Mouse (Mus musculus) thymus, postnatal 10 days (tissue): Measurements from ENCODE around the gene Fam126b.
"Not testable (repeated sequence)": the region's sequence is repeated elsewhere in the genome, so short reads cannot be mapped to it uniquely, and the experiment has no call there.

Source experiments
- DNase-seq, 2 experiments: peaks; one replicate each; pipeline ENCODE4 v3.0.0; 2021; ENCODE audit warnings: low spot score in 2 of 2

Gene Fam126b

DNA sequence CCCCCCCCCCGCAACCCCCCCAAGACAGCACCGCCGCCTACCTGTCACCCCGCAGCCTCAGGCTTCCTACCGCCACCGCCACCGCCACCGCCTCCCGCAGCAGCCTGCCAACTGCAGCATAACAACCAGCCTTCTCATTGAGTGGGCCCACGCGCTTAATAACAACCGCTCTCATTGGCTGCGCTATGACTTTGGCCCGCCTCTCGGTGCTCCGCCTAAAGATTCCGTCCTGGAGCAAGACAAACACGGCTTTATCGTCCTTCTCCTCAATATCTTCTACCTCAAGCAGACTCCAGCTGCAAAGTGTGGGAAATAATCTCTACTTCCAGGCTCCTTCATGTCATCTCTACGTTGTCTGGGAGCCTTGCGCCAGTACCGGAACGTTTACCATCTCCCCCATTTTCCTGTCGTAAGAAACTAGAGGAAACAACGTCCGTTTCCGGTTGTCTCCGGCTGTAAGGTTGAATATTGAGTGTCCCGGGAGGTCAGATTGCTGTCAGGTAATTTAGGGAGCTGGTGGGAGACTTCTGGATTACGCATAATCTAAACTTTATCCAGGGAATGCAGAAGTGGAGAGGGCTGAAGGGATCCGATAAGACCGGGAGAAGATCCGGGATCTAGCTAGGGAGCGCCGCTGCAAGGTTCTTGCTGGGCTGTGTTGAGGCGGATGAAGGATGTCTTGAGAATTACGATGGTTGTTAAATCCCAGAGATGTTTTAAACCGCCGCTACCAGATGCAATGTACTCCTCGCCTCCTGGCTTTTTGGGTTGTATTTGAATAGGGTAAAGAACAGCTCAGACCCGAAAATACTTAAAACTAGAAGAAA, at the start of gene Fam126b, which contains the start of gene Ndufb3:
TSS of gene Fam126b (minus strand) at position 153 of the 827 bp plus-strand sequence.
TSS of gene Ndufb3 (plus strand) at position 214 of the 827 bp plus-strand sequence.
- peak; percentile 82 to 83 for DNase-seq

DNA sequence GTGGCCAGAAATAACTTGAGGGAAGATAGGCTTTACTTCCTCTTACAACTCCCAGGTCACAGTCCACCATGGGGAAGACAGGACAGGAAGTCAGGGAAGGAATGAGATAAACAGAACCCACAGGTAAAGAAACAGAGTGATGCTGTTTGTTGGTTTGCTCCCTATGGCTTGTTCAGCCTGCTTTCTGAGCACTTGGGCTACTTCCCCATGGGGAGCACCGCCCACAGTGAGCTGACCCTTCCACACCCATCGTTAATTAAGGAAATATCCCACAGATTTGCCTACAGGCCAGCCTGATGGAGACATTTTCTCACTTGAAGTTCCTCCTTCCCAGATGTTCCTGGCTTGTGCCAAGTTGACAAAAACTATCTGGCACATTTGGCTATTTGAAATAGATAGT, 42.7 kb upstream of the Fam126b start:
- DNase-seq = not testable (repeated sequence)

DNA sequence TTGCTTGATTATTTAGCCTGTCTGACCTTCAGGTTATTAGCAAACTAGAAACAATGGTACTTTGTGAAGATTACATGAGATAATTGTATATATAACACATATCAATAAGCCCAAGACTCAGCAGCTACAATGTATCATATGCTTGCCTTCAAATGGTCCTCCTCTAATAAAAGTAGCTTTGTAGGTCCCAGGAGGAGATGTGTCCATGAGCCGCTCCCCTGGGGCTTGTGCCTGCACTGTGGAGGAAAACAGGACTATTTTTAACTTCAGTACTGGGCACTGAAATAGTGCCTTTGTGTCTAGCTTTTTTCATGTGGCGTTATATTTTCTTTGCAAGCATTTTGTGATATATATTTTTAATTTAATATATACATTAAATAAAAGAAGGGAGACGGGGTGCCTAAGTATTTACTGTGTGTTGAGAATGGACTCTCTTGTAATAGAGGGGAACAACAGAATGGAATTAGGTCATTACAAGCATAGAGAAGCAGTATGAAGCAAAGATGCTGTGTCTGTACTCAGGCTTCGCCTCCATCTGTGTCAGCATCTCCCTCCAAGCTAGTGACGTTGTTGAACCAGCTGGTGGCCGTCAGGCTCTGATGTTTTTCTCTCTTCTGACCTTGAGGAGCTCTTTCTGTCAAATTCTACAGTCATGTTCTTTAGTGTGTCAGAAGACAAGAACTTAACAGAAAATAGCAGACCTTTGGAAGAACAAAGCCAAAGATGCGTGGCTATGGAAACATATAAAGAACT, 36.0 kb upstream of the Fam126b start:
- no peak for DNase-seq

DNA sequence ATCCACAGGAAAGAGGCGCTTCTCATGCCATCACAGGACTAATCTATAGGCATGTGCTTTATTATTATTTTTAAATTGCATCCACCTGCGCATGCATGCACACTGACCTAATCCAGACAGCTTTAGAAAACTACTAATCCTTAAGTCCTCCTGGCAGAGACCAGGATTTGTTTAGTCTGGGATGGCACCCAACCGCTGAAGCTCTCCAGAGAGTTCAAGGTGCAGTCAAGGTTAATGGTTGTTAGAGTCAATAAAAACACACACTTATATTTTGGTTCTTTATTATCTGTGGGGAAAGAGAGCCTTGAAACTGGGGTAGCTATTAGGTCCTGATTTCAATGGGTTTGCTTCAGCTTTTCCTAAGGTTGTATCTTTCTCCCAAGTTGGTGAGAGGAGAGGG, 35.1 kb upstream of the Fam126b start:
- no peak for DNase-seq

DNA sequence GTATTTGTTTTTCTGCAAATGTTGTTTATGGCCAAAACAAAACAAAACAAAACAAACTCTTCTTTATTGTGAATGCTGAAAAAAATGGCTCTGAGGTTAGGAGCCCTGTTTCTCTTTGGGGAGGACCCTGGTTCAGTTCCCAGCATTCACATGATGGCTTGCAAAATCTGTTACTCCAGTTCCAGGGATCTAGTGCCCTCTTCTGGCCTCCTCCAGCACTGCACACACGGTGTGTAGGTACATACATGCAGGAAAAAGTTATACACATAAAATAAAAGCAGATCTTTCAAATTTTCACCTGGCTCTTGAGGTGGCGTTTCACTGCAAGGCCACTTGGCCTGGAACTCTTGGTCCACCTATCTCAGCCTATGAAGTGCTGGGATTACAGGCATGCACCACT, 32.6 kb upstream of the Fam126b start:
- DNase-seq = no peak

DNA sequence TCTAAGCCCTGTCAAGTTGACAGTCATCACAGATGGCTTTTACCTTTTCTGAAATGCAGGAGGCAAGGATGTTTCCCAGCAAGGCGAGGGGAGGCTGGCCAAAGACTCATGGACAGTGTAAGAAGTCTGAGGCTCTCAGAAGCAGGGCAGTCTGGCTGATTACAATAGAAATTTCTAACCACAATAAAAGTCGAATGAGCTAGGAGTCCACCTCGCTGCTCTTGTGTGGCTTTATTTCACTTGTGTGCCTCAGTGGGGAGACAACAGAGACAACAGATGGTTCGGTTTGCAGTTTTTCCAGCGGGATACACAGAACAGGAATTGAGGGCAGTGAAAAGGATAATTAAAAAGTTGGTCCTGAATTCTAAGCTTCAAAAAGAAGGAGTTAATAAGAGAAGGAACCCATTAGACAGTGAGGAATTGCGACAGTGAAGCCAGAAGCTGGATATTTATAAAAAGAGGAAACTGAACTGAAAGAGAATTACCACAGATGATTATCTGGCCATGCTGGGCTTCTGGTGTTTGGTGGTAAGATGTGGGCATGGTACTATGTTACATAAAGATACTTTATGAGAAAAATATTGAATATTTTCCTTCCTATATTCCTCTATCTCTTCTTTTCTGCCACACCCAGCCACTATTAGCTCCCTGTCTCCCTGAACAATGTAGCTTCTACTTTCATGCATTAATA, 32.0 kb upstream of the Fam126b start:
- no peak for DNase-seq

DNA sequence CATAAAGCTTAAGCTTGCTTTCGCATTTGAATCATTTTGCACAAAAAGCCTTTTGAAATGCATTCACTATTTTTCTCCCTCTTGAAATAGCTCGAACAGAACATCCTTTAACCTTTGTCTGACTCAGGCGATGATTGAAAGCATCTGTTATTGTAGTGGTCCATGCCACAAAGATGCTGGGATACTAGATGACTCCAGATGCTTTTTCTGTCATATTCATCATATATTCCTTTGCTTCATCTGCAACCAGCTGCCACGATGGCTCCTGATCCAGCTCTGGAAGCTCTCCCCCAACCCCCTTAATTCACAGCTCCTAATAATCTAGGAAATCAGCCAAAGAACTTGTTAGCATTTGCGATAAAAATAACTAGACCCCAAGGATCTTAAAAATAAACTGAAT, 31.0 kb upstream of the Fam126b start:
- DNase-seq = no peak

DNA sequence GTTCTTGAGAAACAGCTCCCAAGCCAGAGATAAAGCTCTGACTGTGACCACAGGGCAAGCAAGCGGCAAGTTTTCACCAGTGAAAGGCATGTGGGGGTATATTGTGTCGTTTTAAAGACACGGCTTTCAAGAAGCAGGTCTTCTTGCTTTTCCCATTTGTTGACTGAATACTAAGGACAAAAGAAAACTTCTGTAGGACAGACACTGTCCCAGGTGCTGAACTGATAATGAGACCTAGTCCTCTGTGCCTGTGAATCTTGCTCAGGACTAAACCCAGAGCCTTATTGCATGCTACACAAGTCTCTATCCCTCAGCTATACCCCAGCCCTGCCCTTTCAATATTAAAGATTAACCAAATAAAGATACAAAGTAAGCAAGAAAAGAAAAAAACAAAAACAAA, 30.1 kb upstream of the Fam126b start:
- DNase-seq = no peak

DNA sequence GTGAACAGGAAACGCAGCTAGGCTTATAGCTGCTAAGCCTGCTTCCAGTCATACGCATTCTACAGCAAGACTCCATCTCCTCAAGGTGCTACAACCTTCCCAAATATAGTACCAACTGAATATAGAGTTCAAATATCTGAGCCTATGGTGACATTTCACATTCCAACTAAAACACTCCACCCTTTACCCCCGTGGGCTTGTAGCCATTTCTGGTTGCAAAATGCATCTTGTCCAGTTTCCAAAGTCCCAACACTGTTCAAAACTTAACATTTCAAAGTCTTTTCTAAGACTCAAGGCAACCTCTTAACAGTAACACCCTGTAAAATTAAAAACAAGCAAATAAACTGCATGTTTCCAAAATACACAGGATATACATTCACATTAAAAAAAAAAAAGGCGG, 29.0 kb upstream of the Fam126b start:
- no peak for DNase-seq

DNA sequence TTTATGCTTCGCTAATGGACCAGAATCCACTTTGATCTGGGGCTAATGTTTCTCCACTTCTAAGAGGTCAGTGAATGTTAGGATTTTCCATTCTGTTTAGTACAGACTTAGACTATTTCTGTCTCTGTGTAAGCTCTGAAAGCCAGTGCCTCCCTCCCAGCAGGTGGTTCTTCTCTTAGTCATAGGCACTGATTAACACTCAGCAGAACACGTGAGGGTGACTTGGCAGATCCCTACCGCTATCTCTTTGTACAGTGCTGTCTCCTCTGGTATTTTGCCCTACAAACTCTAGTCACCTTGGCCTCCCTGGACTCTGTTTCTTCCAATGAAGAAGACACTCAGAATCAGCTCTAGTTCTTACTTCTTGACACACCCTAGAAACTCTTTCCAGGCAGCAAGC, 28.3 kb upstream of the Fam126b start:
- no peak for DNase-seq

DNA sequence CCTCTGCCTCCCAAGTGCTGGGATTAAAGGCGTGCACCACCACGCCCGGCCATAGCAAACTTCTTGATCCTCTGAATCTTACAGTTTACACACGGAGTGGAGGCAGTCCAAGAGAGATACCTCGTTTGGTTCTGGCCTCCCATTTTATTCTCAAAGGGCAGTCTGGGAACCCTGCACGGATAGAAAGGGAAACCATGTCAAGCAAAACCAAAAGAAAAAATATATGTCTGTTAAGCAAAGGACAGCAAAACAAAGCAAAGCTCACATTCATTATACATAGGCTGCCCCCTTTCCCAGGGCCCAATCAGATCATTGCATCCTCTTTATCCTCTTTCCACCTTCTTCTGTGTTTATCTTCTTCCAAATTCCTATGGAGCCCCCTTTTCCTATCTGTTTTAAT, 27.7 kb upstream of the Fam126b start:
- DNase-seq = peak; percentile 32 to 51

DNA sequence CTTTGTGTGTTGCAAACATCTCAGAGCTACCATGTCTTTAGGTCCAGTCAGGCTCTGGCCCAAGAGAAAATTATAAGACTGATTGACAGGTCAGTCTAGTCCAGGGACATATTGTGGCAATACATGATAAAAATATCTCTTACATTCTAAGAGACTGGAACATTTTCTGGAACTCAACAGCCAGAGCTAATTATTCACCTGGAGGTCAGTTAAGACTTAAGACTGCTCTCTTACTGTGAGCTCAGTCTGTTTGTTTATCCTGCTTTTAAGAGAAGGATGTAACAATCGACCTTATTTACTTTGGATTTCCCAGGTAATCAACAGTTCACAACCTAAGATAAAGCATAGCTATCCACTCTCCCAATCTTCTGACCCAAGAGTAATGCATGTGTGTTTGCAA, 24.5 kb upstream of the Fam126b start:
- no peak for DNase-seq

DNA sequence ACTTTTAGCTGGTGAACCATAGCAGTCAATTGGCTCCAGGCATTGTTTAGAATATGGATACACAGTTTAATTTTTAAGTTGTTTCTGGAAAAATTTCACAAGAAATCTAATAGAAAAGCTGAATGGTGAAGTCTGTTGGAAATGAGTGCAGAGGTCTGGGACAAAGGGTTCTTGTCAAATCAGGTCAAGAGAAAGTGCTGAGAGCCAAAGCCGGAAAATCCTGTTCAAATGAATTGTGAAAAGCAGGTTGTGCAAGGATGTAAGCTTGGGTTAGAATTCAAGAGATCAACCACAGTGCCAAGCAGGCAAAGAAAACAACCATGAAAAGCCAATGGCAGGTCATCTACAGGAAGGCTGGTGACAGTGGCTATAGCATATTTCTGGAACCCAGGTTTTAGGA, 24.0 kb upstream of the Fam126b start:
- no peak for DNase-seq

DNA sequence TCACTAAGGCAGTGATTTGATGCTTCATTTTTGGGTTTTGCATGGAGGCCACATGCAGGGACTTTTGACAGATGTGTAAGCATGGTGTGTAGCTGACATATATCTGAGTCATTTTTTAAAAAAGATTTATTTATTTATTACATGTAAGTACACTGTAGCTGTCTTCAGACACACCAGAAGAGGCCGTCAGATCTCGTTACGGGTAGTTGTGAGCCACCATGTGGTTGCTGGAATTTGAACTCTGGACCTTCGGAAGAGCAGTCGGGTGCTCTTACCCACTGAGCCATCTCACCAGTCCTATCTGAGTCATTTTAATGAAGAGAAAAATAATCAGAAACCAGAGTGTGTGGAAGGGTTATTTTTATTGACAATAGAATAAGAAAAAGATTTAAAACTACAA, 23.5 kb upstream of the Fam126b start:
- DNase-seq = not testable (repeated sequence)

DNA sequence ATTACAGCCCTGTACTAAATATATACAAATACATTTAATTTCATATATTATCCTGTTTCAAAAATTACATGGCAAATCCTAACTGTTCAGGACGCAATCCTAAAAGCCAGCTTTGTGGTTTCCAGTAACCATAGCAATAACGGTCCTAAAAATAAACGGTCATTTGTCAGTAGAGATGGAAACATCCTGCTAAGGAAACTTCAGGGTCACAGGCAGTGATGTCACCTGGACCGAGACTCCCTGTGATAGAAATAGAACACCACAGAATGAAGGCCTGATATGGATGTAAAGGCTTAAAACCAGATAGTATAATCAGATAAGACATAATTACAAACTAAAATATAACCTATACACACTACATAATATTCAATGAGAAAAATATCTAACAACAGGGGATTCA, 17.6 kb upstream of the Fam126b start:
- no peak for DNase-seq

DNA sequence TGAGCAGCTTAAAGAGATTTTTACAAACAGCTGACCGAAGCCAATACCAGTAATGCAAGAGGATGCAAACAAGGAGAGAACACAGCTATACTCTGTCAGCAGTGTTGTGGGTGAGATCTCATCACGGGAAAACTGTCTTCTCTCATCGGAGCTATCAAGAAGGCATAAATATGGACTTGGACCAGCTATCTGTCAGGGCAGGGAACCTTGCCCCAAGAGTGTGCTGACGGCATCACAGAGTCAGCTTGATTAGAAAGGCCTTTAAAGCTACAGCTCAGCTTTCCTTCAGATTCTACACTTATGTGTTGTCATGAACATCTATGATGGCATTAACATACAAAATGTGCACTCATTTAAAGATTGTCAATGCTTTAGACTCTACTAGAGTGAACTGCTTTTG, 16.6 kb upstream of the Fam126b start:
- DNase-seq = no peak

DNA sequence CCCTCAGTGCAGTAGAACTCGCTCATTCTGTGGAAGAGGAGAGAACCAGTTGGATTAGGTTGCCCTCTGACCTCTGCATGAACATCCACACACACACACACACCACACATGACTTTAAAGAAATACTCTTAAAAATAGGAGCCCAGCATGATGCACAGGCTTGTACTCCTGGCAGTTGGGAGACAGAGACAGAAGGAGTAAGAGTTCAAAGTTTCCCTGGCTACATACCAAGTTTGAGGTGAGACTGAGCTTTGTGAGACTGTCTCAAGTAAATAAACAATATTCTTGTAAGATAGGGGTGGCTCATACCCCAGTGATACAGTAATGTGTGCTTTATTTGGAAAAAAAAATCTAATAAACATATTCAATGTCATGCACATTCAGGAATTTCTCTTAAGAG, 1.4 kb upstream of the Fam126b start:
- DNase-seq = no peak

DNA sequence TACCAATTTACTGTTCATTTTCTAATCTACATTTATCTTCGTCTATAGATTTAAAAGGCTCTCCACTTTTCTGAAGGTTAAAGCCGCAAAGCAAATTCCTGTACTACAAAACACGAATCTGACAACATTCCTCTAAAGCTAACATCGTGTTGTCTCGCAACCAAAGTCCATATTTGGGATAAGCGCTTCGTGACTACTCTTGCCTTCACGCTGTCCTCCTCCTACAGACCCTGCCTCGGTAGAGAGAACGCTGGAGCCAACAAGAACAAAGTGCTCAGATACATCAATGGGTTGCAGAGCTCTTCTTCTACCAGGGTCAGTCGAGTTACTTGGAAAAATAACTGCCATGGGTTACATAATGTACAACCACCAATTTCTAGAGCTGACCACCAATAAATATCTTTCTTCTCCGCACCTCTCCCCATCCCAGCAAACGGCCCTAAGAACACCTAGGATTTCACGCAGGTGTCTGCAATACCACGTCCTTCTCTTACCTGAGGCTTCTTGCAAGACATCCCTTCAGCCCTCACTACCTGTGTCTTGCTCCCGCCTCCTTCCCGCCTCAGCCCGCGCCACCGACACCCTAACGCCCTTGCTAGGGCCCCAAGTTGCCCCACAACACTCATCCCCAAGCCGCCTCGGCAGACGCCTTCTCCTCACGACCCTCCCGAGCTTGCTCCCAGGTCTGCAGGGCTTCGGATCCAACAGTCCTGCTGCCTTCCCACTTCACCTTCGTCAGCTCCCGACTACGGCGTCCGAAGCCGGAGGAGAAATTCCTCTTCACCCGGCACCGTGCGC, 551 bp downstream of the Fam126b start:
- DNase-seq = no peak

DNA sequence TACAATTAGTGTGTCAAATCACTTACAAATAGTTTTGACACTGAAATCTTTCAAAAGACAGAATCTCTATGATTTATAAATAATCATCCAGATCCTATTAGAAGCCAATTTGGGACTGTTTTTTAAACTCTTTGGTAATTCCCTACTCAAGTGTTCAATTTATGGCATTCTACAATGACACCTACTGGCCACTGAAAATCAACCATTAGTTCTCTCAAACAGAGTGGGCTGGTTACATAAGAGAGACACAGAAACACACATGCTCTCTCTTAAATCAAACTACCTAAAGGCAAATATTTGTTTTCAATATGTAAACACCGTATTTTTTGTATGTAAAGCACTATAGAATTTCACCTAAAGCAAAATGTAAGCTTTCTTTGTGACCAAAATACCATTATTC, 1.9 kb downstream of the Fam126b start:
- DNase-seq = no peak

DNA sequence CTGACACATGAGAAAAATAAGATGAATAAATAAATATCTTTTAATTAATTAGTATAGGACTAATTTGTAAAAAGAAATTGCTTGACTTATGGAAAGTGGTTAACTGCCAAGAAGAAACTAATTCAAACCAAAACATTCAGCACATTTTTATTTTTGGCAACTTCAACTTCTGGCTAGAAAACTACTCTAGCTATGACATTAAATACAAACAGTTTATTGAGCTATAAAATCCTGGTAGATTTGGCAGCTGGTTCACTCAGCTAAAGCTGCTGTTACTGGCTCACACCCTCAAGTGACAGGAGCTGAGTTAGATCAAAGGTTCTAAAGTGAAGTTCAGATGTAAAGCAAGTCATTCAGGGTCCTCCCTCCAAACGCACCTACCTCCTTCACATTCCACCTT, 3.5 kb downstream of the Fam126b start:
- DNase-seq = no peak

DNA sequence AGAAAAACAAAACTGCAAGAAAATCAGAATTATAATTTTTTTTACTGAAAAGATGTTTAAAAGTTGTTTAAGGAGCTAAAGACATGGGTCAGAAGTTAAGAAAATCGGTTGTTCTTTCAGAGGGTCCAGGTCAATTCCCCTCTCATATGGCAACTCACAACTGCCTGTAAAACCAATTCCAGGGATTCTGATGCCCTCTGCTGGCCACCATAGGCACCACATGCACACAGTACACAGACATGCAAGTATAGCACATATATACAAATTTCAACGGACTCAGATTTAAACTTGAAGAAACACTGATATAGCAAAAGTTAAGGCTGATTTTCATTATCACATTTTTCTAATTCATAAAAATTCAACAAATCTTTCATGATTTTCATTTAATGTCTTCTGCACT, 6.9 kb downstream of the Fam126b start:
- DNase-seq = peak; percentile 5 to 28

DNA sequence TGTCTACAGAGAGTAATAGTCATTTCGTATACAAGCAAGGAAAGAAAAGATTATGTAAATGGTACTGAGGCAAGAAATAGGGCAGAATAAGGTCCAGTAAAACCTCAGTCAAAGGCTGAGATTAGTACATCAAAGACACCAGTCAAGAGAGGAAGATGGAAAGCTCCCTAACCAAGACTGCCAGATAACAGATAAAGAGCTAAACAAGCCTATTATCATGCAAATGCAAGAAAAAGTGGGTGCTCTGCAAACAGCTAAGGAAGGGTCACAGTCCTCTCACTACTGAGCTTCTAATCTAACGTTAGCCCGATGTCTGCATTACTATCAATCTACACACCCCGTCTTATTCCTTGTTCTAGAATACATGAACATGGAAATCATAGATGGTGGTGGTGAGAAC, 15.7 kb downstream of the Fam126b start:
- DNase-seq = no peak
